Mouse (Mus musculus): ENCODE results near the gene Scd2.

DNA sequence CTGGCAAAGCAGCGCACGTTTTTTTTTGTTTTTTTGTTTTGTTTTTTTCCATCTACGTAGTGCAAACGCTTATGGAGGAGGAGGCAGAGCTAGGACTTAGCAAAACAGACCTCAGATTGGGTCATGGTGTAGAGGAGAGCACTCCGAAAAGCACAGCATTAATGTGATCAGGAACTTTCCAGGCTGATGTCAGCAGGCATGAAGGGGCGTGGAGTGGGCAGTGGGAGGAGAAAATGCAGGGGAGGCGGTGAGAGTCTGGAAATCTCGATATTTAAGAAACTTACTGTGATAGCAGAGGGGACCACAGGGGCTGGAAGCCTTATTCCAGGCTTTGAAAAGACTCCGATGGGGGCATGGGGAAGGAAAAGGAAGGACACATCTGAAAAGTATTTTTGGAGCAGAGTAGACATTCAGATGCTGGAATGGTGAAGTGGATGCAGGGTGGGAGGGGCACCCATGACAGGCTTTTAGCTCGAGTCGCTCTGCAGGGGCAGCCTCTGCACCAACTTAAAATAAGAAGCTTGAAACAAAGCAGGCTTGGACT is 21.5 kb downstream of the Scd2 start:
- TF ChIP-seq CTCF (IDR thresholded peaks at IDR 0.05; ENCODE audit: control insufficient read depth, insufficient read depth, insufficient replicate concordance, low read depth, low read length) (no peak), POLR2A (IDR thresholded peaks at IDR 0.05; ENCODE audit: control insufficient read depth, low read depth, low read length) (no peak)

All from testis, adult 2 months (tissue).